Mouse (Mus musculus) B cell, adult 2 months (primary cell): ENCODE data around the gene Srr.

Source experiments
- DNase-seq, 2 experiments: peaks; one replicate each; pipeline ENCODE4 v3.0.0; 2022

Gene Srr

DNA sequence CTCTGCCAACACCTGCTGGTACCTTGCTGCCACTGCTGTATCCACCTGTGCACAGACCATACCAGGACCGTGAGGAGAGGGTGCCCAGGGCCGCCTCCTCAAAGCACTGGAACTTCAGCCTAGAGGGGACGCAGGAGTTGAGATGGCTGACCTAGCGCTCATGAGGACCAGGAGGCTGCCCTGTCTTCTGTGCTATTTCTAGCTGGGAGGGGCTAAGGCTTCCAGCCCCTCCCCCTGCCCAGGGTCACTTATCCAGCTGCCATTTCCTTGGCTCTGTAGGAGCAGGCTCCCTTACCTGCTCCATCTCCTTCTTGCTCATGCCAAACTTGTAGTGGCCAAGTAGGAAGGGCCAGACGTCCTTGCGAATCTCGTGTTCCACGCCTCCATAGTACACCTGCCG, 68.0 kb downstream of the Srr start:
- DNase-seq: no peak
